Mouse (Mus musculus) heart, embryonic 16.5 days (tissue): ENCODE data around the gene Atxn1. TPM values are rescaled to one million over a fixed set of nuclear protein-coding genes. Genes with fewer than 3 reads are reported as not detected.
A peak's percentile ranks its signal among the peaks of the same experiment; 100 is the strongest.

Experiments
- ATAC-seq: fragments of 200-750 bp; cut with Nextera tagmentation; replicated peaks from 2 replicates; pipeline ENCODE4 v1.8.0; 2017; ENCODE audit warnings: moderate number of reproducible peaks; ENCODE audit not compliant: insufficient read depth, low FRiP score; ENCODE audit errors: extremely low read depth
- H3K27ac ChIP-seq: fragments of 300-500 bp; sonication (generic); 2 replicates; pipeline ENCODE4 v1.5.1; 2014; ENCODE audit warnings: mild to moderate bottlenecking, low read length, control low read depth, moderate library complexity
- H3K27me3 ChIP-seq: fragments of 300-500 bp; sonication (generic); 2 replicates; pipeline ENCODE4 v1.6.1; 2014; ENCODE audit warnings: low read length, mixed read lengths; ENCODE audit not compliant: control insufficient read depth, insufficient read depth
- H3K36me3 ChIP-seq: fragments of 300-500 bp; sonication (generic); 2 replicates; pipeline ENCODE4 v1.6.1; 2014; ENCODE audit not compliant: control insufficient read depth, insufficient read depth
- H3K4me1 ChIP-seq: fragments of 300-500 bp; sonication (generic); 2 replicates; pipeline ENCODE4 v1.6.1; 2014; ENCODE audit warnings: low read length, mixed read lengths; ENCODE audit not compliant: control insufficient read depth, insufficient read depth
- H3K4me2 ChIP-seq: fragments of 300-500 bp; sonication (generic); 2 replicates; pipeline ENCODE4 v1.6.1; 2014; ENCODE audit warnings: low read depth, mild to moderate bottlenecking, control low read depth, low read length
- H3K4me3 ChIP-seq: fragments of 300-500 bp; sonication (generic); 2 replicates; pipeline ENCODE4 v1.5.1; 2014; ENCODE audit warnings: mild to moderate bottlenecking, control low read depth, low read length
- H3K9ac ChIP-seq: fragments of 300-500 bp; sonication (generic); 2 replicates; pipeline ENCODE4 v1.6.1; 2014; ENCODE audit warnings: low read length, control low read depth
- H3K9me3 ChIP-seq: fragments of 300-500 bp; sonication (generic); replicated peaks from 2 replicates; pipeline ENCODE4 v1.6.1; 2016; ENCODE audit warnings: low read length; ENCODE audit not compliant: control insufficient read depth
- WGBS: fragments of 180-500 bp; shearing (Covaris S2); extraction: QIAGEN DNeasy Blood & Tissue Kit; methylation state at CpG from one replicate; pipeline ENCODE4 v1.1.7; 2014; 5-methylcytosine and 5-hydroxymethylcytosine counted together
- polyA plus RNA-seq: library from polyadenylated mRNA; unstranded; fragments of >200 nt; fragmentation: Nextera tagmentation; extraction: Ambion mirVana; gene quantifications from 2 replicates; pipeline ENCODE4 v1.2.1, GENCODE M21; 2015

Atxn1 gene
- polyA plus RNA-seq, 1 experiment from 2014 or later: 7.2 TPM

DNA sequence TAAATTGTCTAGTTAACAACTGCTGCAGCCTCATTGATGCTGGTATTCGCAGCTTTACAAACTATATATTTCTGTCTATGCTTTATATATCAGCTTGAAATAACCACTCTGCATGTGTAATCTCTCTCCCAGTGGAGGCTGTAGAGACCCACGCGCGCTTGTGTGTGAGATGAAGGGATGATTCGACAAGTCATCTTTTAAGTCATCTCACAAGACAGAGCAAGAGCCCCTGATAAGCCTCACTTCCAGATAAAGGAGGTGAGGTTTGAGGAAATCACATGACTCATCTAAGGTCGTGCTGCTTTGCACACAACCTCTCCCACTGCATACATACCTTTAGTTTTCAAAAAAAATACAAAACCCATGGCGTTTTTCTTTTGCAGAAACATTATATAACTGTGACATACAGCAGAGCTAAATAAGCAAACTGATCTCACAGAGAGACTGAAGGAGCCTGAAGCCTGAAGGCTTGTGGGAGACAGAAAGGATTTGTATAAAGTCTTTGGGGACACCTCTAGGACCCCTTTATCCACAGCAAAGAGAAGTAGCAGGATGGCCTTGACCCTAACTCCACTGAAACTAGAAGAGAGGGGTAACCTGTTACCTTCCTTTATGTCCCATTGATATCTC lies 219.9 kb downstream of the Atxn1 start:
- H3K4me2 ChIP-seq: no peak overlapping the region
- 65% methylated on average over 7 of the region's 7 CpGs for WGBS
- no peaks in the 10 kb centered on the region for H3K36me3 ChIP-seq
- no peak overlapping the region for H3K9ac ChIP-seq
- no peak for ATAC-seq
- H3K4me1 ChIP-seq: peaks cover 20% of the 10 kb centered on the region
- H3K27ac ChIP-seq: no peak overlapping the region
- no peaks in the 10 kb centered on the region for H3K27me3 ChIP-seq
- no peaks in the 10 kb centered on the region for H3K9me3 ChIP-seq
- no peak overlapping the region for H3K4me3 ChIP-seq

DNA sequence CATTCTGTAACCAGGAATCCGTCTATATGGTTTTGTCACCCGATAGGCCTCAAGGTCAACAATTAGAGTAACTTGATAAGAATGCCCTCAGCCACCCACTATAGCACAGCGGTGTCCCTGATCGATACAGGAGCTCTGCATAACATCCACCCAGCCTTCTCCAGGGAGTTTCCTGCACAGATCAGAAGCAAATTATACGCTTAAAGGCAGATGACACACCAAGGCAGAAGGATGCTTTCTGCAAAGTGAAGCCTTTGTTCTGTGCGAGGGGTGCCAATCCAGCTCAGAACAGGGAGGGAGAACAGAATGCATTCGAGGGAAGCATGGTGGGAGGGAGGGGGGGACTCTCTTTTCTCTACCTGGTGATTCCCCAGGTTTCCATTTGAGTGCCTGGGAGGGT lies 221.0 kb downstream of the Atxn1 start:
- no peak overlapping the region for H3K9ac ChIP-seq
- H3K27me3 ChIP-seq: no peaks in the 10 kb centered on the region
- H3K4me1 ChIP-seq: peaks cover 10% of the 10 kb centered on the region
- H3K36me3 ChIP-seq: no peaks in the 10 kb centered on the region; the same call in 1 of the 2 replicates
- no peak overlapping the region for H3K4me3 ChIP-seq
- ATAC-seq: no peak
- H3K9me3 ChIP-seq: no peaks in the 10 kb centered on the region
- H3K27ac ChIP-seq: no peak overlapping the region
- no peak overlapping the region for H3K4me2 ChIP-seq
- 57% methylated on average over 7 of the region's 7 CpGs for WGBS

DNA sequence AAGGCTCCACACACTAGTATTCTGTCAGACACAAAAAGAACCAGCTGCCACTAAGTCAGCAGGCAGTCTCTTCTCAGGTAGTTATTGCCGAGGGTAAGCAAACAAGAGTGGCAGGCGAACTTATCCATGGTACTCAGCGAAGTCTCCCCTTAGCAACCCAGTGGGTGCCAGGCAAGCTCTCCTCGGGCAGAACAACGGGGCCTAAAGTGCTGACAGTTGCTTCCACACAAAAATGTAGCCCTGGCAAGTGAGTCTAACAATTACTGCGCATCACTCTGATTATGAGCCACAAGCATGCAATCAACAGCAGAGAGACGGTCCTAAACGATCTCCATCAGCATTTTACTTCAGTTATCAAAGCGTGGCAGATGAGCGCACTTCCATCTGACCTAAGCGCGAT lies 224.4 kb downstream of the Atxn1 start:
- no peaks in the 10 kb centered on the region for H3K4me1 ChIP-seq
- no peak overlapping the region for H3K9ac ChIP-seq
- no peak overlapping the region for H3K27ac ChIP-seq
- H3K9me3 ChIP-seq: no peaks in the 10 kb centered on the region
- 79% methylated on average over 12 of the region's 12 CpGs for WGBS
- H3K4me3 ChIP-seq: no peak overlapping the region
- H3K36me3 ChIP-seq: no peaks in the 10 kb centered on the region; the same call in 1 of the 2 replicates
- no peak for ATAC-seq
- H3K4me2 ChIP-seq: no peak overlapping the region
- no peaks in the 10 kb centered on the region for H3K27me3 ChIP-seq

DNA sequence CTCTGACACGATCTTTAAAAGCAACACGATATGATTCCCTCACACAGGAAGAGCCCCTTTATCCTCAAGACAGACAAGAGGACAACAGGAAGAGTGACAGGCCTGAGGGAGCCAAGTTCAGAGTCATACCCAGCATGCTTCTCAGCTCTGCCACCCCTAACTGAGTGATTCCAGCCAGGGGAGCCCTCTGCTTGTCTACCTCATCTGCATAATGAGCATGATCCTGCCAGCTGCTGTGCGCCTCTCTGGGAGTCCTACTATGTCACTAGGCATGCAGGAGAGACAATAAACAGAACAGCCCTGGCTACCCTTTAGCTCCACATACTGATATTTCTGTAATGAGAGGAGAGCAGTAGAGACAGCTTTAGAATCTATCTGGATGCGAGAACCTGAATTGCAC lies 228.6 kb downstream of the Atxn1 start:
- H3K4me3 ChIP-seq: no peak overlapping the region
- no peak overlapping the region for H3K9ac ChIP-seq
- peaks cover 6% of the 10 kb centered on the region for H3K36me3 ChIP-seq
- no peaks in the 10 kb centered on the region for H3K9me3 ChIP-seq
- 84% methylated on average over 4 of the region's 4 CpGs for WGBS
- H3K27me3 ChIP-seq: no peaks in the 10 kb centered on the region
- H3K4me2 ChIP-seq: no peak overlapping the region
- peaks cover 8% of the 10 kb centered on the region for H3K4me1 ChIP-seq
- H3K27ac ChIP-seq: no peak overlapping the region
- ATAC-seq: no peak

DNA sequence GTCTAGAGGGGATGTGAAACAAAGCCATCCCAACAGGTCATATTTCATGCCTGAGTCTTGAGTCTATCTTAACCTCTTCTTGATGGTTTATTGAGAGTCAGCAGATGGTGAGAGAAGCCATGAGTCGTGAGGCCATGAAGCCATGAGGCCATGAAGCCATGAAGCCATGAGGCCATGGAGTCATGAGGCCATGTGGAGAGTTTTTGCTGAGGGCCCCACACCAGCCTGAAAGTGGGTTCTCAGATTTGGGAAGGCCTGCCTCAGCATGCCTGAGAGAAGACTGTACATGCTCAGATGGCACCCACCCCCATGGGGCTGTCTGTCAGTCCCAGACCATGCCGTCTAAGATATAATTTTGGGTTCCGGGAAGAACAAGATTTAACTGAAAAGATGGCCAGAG lies 229.0 kb downstream of the Atxn1 start:
- 84% methylated on average over 3 of the region's 3 CpGs for whole genome bisulfite sequencing
- peaks cover 6% of the 10 kb centered on the region for H3K36me3 ChIP-seq
- no peaks in the 10 kb centered on the region for H3K27me3 ChIP-seq
- H3K27ac ChIP-seq: no peak overlapping the region
- H3K4me2 ChIP-seq: no peak overlapping the region
- H3K9me3 ChIP-seq: no peaks in the 10 kb centered on the region
- no peak for ATAC-seq
- H3K4me1 ChIP-seq: peaks cover 8% of the 10 kb centered on the region
- no peak overlapping the region for H3K9ac ChIP-seq
- H3K4me3 ChIP-seq: no peak overlapping the region

DNA sequence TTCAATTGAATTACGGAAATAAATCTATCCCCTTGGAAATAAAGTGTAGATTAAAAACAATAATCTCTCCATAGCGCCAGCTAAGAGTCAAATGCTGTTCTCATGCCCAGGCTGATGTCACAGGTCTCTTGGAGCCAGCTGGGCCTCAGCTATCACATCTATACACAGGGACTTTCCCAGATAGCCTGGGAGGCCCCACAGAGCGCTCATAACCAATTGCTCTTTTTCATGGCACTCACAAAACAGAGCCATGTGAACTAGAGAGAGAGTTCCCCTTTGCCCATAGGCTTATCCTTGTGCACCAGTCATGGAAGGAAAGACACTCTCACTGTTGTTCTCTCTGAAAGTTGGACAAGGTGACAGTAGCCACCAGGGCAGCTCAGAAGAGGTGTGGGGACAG lies 230.3 kb downstream of the Atxn1 start:
- no peaks in the 10 kb centered on the region for H3K27me3 ChIP-seq
- no peak overlapping the region for H3K9ac ChIP-seq
- peaks cover 18% of the 10 kb centered on the region for H3K4me1 ChIP-seq
- H3K27ac ChIP-seq: no peak overlapping the region
- no peak for ATAC-seq
- H3K4me2 ChIP-seq: no peak overlapping the region
- H3K9me3 ChIP-seq: no peaks in the 10 kb centered on the region
- H3K4me3 ChIP-seq: no peak overlapping the region
- H3K36me3 ChIP-seq: peaks cover 6% of the 10 kb centered on the region
- 86% methylated on average over 3 of the region's 3 CpGs for WGBS

DNA sequence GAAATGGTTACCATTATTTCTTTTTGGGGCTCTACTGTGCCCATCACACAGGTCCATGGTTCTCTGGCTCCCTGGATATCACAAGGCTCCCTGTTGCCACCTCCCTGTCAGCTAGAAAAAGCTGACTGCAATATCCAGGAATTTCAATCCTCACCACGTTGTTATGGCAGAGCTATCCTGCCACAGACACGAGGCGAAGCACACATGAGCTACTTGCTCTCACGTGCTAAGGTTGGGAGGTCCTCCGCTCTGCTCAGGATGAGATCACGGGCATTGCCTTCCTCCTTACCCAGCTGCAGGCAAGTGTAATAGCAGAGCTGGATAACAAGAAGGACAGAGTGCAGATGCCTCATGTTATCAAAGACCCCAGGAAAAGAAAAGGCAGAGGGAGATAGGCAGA lies 232.2 kb downstream of the Atxn1 start:
- peaks cover 21% of the 10 kb centered on the region for H3K4me1 ChIP-seq
- 36% methylated on average over 6 of the region's 6 CpGs for WGBS
- H3K36me3 ChIP-seq: peaks cover 6% of the 10 kb centered on the region
- H3K27ac ChIP-seq: peak overlapping the region; percentile 0; the same call in 1 of the 2 replicates
- peak overlapping the region; percentile 21; the same call in 1 of the 2 replicates for H3K4me2 ChIP-seq
- ATAC-seq: 0 out of 2 replicates have a peak, but pooled peaks have one; percentile 20
- no peaks in the 10 kb centered on the region for H3K27me3 ChIP-seq
- H3K9ac ChIP-seq: no peak overlapping the region
- no peak overlapping the region for H3K4me3 ChIP-seq
- H3K9me3 ChIP-seq: no peaks in the 10 kb centered on the region

DNA sequence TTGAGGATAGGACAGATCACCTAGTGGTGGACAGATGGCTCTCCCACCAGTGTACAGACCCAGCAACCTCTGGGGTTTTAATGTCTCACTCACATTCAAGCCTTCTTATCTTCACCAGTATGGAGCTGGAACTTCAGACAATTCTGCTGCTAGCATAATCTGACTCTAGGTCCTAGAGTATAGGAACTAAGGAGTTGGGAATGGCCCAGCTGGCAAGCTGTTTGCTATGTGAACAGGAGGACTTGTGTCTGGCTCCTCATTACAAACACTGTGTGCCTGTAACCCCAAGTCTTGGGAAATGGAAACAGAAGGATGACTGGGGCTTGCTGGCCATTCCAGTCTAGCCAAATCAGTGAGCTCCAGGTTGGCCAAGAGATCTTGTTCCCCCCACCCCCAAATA lies 237.9 kb downstream of the Atxn1 start:
- Histone ChIP-seq H3K27me3 (no peaks in the 10 kb centered on the region), H3K9me3 (no peaks in the 10 kb centered on the region), H3K36me3 (no peaks in the 10 kb centered on the region), H3K4me2 (no peak overlapping the region), H3K9ac (no peak overlapping the region), H3K27ac (no peak overlapping the region), H3K4me3 (no peak overlapping the region), H3K4me1 (peaks cover 20% of the 10 kb centered on the region)
- ATAC-seq: no peak

DNA sequence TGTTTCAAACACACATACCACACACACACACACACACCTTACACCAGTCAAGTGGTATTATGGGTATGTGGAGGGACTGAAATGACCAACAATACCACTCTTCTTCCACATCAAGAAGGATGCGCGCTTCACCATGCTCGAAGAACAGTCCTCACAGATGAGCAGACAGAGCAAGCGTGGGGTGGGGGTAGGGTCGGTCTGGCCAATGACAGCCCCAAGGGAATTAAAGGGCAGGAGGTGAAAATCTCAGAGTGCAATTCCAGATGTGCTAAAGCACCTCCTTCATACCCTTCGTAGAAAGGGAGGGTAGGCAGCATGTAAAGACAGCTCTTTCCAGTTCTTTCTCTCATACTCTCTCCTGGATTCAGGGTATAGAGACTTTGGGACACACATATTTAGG lies 238.6 kb downstream of the Atxn1 start:
- WGBS: 83% methylated on average over 6 of the region's 6 CpGs

More for the DNA sequence above, 238.6 kb downstream of the Atxn1 start:
- Histone ChIP-seq H3K4me2 (no peak overlapping the region), H3K4me1 (peaks cover 26% of the 10 kb centered on the region), H3K27me3 (no peaks in the 10 kb centered on the region), H3K36me3 (no peaks in the 10 kb centered on the region), H3K9me3 (no peaks in the 10 kb centered on the region), H3K9ac (no peak overlapping the region), H3K4me3 (no peak overlapping the region), H3K27ac (no peak overlapping the region)
- ATAC-seq: no peak
